ENCODE assay signal across 8 mouse cellular contexts in the genomic region with DNA sequence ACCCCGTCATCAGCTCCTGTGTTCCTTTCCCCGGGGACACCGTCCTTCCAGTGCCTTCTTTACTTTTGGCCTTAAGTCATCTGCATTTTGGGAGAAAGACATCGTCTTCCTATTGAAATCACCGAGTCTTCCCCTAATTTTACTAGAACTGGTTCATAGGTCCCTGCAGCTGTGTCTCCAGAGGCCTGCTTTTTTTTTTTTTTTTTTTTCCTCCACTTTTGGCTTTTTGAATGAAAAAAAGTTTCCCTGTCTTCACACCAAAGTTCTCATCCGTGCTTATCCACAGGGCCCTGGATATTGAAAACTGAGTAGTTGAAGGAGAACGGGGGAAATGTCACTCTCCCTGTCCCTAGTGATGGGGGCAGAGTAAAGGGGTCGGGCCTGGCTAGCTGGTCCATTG. TPM values are rescaled to one million over a fixed set of nuclear protein-coding genes. Genes with fewer than 3 reads are reported as not detected.
DNase-seq lines count a peak whose midpoint lies in the region; ATAC-seq and TF ChIP-seq lines count a peak whose summit lies in the region.

No protein-coding gene starts in this region.

- H3K36me3 ChIP-seq in kidney, adult 2 months (ENCODE audit: control insufficient read depth, insufficient read depth, low read length): no peaks in the 10 kb centered on the region
- peaks cover 4% of the 10 kb centered on the region; the same call in 1 of the 2 replicates for H3K36me3 ChIP-seq in ES-E14 (ENCODE audit: control insufficient read depth, insufficient read depth, low read length, poor library complexity, severe bottlenecking)
- H3K36me3 ChIP-seq in limb, embryonic 12.5 days: peaks cover 31% of the 10 kb centered on the region

- peaks cover 17% of the 10 kb centered on the region for H3K4me1 ChIP-seq in kidney, adult 2 months (ENCODE audit: control insufficient read depth, insufficient read depth, low read length)
- peaks cover 2 to 14% of the 10 kb centered on the region in 2 experiments; a peak in 2 of 4 replicates for H3K4me1 ChIP-seq in ES-E14 (ENCODE audit: control insufficient read depth in 2 of 2, insufficient read depth in 2 of 2, low read length in 2 of 2, poor library complexity in 1 of 2)
- H3K4me1 ChIP-seq in limb, embryonic 12.5 days (replicated peaks): peaks cover 36% of the 10 kb centered on the region

- peak overlapping the region; percentile 50; the same call in 1 of the 2 replicates for H3K4me2 ChIP-seq in limb, embryonic 12.5 days

- DNase-seq in kidney, adult 2 months: no peak
- no peak for DNase-seq in kidney, postnatal 25 days
- DNase-seq in ES-E14 (ENCODE audit: low read depth, low spot score): no peak
- no peak for DNase-seq in frontal cortex, adult 2 months (ENCODE audit: extremely low spot score in 1 of 2, low spot score in 1 of 2)
- DNase-seq in frontal cortex, postnatal 36 days (ENCODE audit: low spot score in 2 of 2): no peak
- DNase-seq in layer of hippocampus, postnatal 25 days (ENCODE audit: extremely low spot score in 1 of 2, low spot score in 1 of 2): no peak

- ATAC-seq in CD4-positive, CD25-positive, alpha-beta regulatory T cell, adult 4 months: peak; percentile 44
- ATAC-seq in limb, embryonic 12.5 days (ENCODE audit: insufficient number of reproducible peaks, insufficient read depth, low FRiP score, low TSS enrichment, low read depth): no peak

- peak overlapping the region; percentile 40; the same call in 1 of the 2 replicates for H3K4me3 ChIP-seq in kidney, adult 2 months (ENCODE audit: insufficient read depth, low read depth, low read length)
- no peak overlapping the region for H3K4me3 ChIP-seq in ES-E14 (ENCODE audit: insufficient read depth in 1 of 2, low read depth in 1 of 2, low read length in 2 of 2, poor library complexity in 1 of 2, severe bottlenecking in 1 of 2)
- H3K4me3 ChIP-seq in limb, embryonic 12.5 days (replicated peaks): no peak overlapping the region

- TF ChIP-seq CTCF in kidney, adult 2 months (conservative IDR thresholded peaks at IDR 0.05; ENCODE audit: insufficient read depth, insufficient read length, low read depth, low read length): no peak

- peak overlapping the region; percentile 59 for H3K27ac ChIP-seq in kidney, adult 2 months (ENCODE audit: insufficient read depth, low read depth, low read length)
- no peak overlapping the region for H3K27ac ChIP-seq in ES-E14 (ENCODE audit: insufficient read depth, low read depth, low read length, poor library complexity, severe bottlenecking)
- H3K27ac ChIP-seq in limb, embryonic 12.5 days: peak overlapping the region; percentile 79; the same call in 1 of the 2 replicates

- no peaks in the 10 kb centered on the region for H3K27me3 ChIP-seq in kidney, adult 2 months (replicated peaks; ENCODE audit: control insufficient read depth, insufficient read depth, low read length)
- H3K27me3 ChIP-seq in limb, embryonic 12.5 days: peaks cover 31% of the 10 kb centered on the region

- no peak overlapping the region for H3K9ac ChIP-seq in ES-E14 (ENCODE audit: insufficient read depth, low read depth, low read length, poor library complexity, severe bottlenecking)
- H3K9ac ChIP-seq in limb, embryonic 12.5 days (replicated peaks): no peak overlapping the region

- 45% methylated on average over 8 of the region's 8 CpGs for WGBS in kidney, adult 2 months
- WGBS in limb, embryonic 12.5 days: 60% methylated on average over 8 of the region's 8 CpGs

- TF ChIP-seq POLR2A in kidney, adult 2 months (IDR thresholded peaks at IDR 0.05; ENCODE audit: low read depth, low read length): no peak

- in situ Hi-C loops in ES-E14 (cut with MboI; ENCODE audit: low sequenced_read_pairs in 2 of 2, unreplicated experiment in 2 of 2): loop anchor here in 1 of 2 experiments (5.0 kb wide), 1 partner anchor 131 kb away; no protein-coding TSS in a partner anchor

- no peaks in the 10 kb centered on the region for H3K9me3 ChIP-seq in ES-E14 (ENCODE audit: control insufficient read depth, insufficient read depth, low read depth, low read length)
- no peaks in the 10 kb centered on the region for H3K9me3 ChIP-seq in limb, embryonic 12.5 days

TF ChIP-seq in ES-E14, 5 proteins besides CTCF, POLR2A, EP300 and RAD21:
- TF ChIP-seq MAFK (IDR thresholded peaks at IDR 0.05; ENCODE audit: insufficient read depth, low read depth, low read length): no peak
- 0 out of 2 replicates have a peak, but pooled peaks have one; percentile 8 for TF ChIP-seq ZNF384 (IDR thresholded peaks at IDR 0.05; ENCODE audit: low read depth, low read length)

RNA-seq across cellular contexts. Expression of a gene that starts 16.0 kb away (rescaled TPM):
- polyA plus RNA-seq in kidney, adult 2 months (2012; rRNA removed): 53.0 and 61.6 TPM in 2 replicates
- polyA plus RNA-seq in CD4-positive, CD25-positive, alpha-beta regulatory T cell, adult 4 months (2017; shearing (Covaris generic)): 100 to 1,000 TPM in 1 of 2 experiments, 10 to 100 TPM in 1; 79.7 to 103 TPM
- 94.7 and 139 TPM in 2 replicates for total RNA-seq in ES-E14 (2012; rRNA removed)
- 53.2 and 59.5 TPM in 2 replicates for polyA plus RNA-seq in limb, embryonic 12.5 days (2016; fragmentation: Nextera tagmentation; extraction: Ambion mirVana)
- polyA plus RNA-seq in frontal cortex, adult 2 months (2012; rRNA removed): 71.1 and 76.6 TPM in 2 replicates
- 10 to 100 TPM; 66.1 to 66.6 TPM for total RNA-seq in layer of hippocampus, postnatal 25 days (2021)
